Mouse (Mus musculus): Measurements from ENCODE around the gene Prkca. TPM values are rescaled to one million over a fixed set of nuclear protein-coding genes. Genes with fewer than 3 reads are reported as not detected.

Prkca gene
- total and polyA plus RNA-seq, 3 experiments, result 15.3 to 30.9 (median 19.9) TPM

DNA sequence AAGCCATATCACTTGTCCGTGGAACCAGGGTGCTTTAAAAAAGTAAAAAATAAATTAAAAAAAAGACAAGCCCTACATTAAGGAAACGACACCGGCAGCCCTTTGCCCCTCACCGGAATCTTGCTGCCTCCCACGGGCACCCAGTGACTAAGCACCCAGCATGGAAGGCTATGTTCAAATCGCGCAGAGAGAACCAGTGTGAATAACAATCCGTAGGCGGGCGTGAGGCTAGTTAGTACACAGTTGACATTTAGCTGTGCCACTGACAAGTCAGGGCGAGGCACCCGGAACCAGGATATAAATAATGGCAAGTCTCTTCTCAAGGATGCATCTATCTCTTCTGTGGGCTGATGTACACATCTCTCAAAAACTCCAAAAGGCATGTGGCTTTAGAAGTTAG is 304.7 kb downstream of the Prkca start:
- Histone ChIP-seq H3K79me2 (ENCODE audit: control insufficient read depth, insufficient read depth, low read length, poor library complexity) (no peaks in the 10 kb centered on the region), H3K27ac (ENCODE audit: control insufficient read depth, low read depth, low read length) (no peak overlapping the region), H3K36me3 (ENCODE audit: control insufficient read depth in 1 of 2, insufficient read depth in 2 of 2, low read length in 2 of 2) (no peaks in the 10 kb centered on the region), H3K27me3 (ENCODE audit: control insufficient read depth in 1 of 2, insufficient read depth in 2 of 2, low read length in 2 of 2) (no peaks in the 10 kb centered on the region), H3K9me3 (replicated peaks; ENCODE audit: insufficient read depth, low read length) (no peaks in the 10 kb centered on the region), H3K4me1 (ENCODE audit: control insufficient read depth in 1 of 2, insufficient read depth in 2 of 2, low read length in 2 of 2) (no peaks in the 10 kb centered on the region), H3K9ac (ENCODE audit: control insufficient read depth, low read depth, low read length, poor library complexity, severe bottlenecking) (no peak overlapping the region), H3K4me3 (ENCODE audit: control insufficient read depth in 1 of 2, insufficient read depth in 1 of 2, low read depth in 2 of 2, low read length in 2 of 2) (no peak overlapping the region)
- no peak for DNase-seq (ENCODE audit: low read depth, low spot score)
- TF ChIP-seq E2F4 (IDR thresholded peaks at IDR 0.05; ENCODE audit: borderline replicate concordance, low read depth, low read length) (no peak), KAT2A (conservative IDR thresholded peaks at IDR 0.05; ENCODE audit: low read depth, low read length) (no peak), SMC3 (IDR thresholded peaks at IDR 0.05; ENCODE audit: low read depth, low read length) (no peak), USF1 (IDR thresholded peaks at IDR 0.05; ENCODE audit: low read depth, low read length) (no peak), RAD21 (IDR thresholded peaks at IDR 0.05; ENCODE audit: low read depth, low read length) (no peak), NRF1 (IDR thresholded peaks at IDR 0.05; ENCODE audit: insufficient read depth, low read depth, low read length, poor library complexity, severe bottlenecking) (no peak), GATA1 (IDR thresholded peaks at IDR 0.05; ENCODE audit: low read depth, low read length) (no peak), MYB (IDR thresholded peaks at IDR 0.05; ENCODE audit: low read depth, low read length) (no peak), NELFE (IDR thresholded peaks at IDR 0.05; ENCODE audit: low read depth, low read length) (no peak), ZNF384 (IDR thresholded peaks at IDR 0.05; ENCODE audit: low read depth, low read length) (no peak), POLR2AphosphoS5 (IDR thresholded peaks at IDR 0.05; ENCODE audit: borderline replicate concordance, low read depth, low read length) (no peak), MEF2A (IDR thresholded peaks at IDR 0.05; ENCODE audit: extremely low read depth, insufficient replicate concordance, low read depth, low read length, poor library complexity, severe bottlenecking) (no peak), USF2 (IDR thresholded peaks at IDR 0.05; ENCODE audit: borderline replicate concordance in 1 of 2, insufficient read depth in 1 of 2, low read depth in 1 of 2, low read length in 2 of 2) (no peak), GABPA (IDR thresholded peaks at IDR 0.05; ENCODE audit: low read depth, low read length) (no peak), MXI1 (IDR thresholded peaks at IDR 0.05; ENCODE audit: low read depth, low read length) (no peak), MAFK (IDR thresholded peaks at IDR 0.05; ENCODE audit: borderline replicate concordance, low read depth, low read length) (no peak)

DNA sequence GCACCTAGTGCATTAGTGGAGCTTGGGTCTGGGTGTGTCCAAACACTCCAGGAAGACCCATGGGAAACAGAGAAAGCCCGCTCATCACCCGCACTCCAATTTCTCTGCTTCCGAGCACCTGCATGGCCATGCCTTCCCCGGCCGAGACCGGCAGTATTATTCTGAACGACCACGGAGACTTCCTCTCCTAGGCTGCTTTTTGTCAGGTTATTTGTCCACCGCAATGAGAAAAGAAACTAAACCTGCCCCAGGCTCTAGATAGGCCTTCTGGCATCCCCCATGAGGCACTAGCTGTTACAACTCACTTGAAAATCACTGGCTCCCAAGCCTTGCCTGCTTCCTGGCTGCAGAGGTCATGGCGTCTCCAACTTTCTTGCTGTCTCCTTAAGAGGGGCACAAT is 307.4 kb downstream of the Prkca start:
- Histone ChIP-seq H3K36me3 (ENCODE audit: control insufficient read depth in 1 of 2, insufficient read depth in 2 of 2, low read length in 2 of 2) (no peaks in the 10 kb centered on the region), H3K4me1 (ENCODE audit: control insufficient read depth in 1 of 2, insufficient read depth in 2 of 2, low read length in 2 of 2) (no peaks in the 10 kb centered on the region), H3K79me2 (ENCODE audit: control insufficient read depth, insufficient read depth, low read length, poor library complexity) (no peaks in the 10 kb centered on the region), H3K27ac (ENCODE audit: control insufficient read depth, low read depth, low read length) (no peak overlapping the region), H3K27me3 (ENCODE audit: control insufficient read depth in 1 of 2, insufficient read depth in 2 of 2, low read length in 2 of 2) (no peaks in the 10 kb centered on the region), H3K9me3 (replicated peaks; ENCODE audit: insufficient read depth, low read length) (no peaks in the 10 kb centered on the region), H3K4me3 (ENCODE audit: control insufficient read depth in 1 of 2, insufficient read depth in 1 of 2, low read depth in 2 of 2, low read length in 2 of 2) (no peak overlapping the region), H3K9ac (ENCODE audit: control insufficient read depth, low read depth, low read length, poor library complexity, severe bottlenecking) (no peak overlapping the region)
- DNase-seq (ENCODE audit: low read depth, low spot score), result no peak
- TF ChIP-seq E2F4 (IDR thresholded peaks at IDR 0.05; ENCODE audit: borderline replicate concordance, low read depth, low read length) (no peak), KAT2A (conservative IDR thresholded peaks at IDR 0.05; ENCODE audit: low read depth, low read length) (no peak), MAZ (IDR thresholded peaks at IDR 0.05; ENCODE audit: low read depth, low read length) (no peak), ETS1 (IDR thresholded peaks at IDR 0.05; ENCODE audit: low read depth, low read length) (no peak), TBP (IDR thresholded peaks at IDR 0.05; ENCODE audit: low read depth, low read length) (no peak), MAFK (IDR thresholded peaks at IDR 0.05; ENCODE audit: borderline replicate concordance, low read depth, low read length) (no peak), POLR2AphosphoS2 (IDR thresholded peaks at IDR 0.05; ENCODE audit: low read length) (no peak), MYB (IDR thresholded peaks at IDR 0.05; ENCODE audit: low read depth, low read length) (no peak), ZMIZ1 (IDR thresholded peaks at IDR 0.05; ENCODE audit: low read depth, low read length) (no peak), TAL1 (IDR thresholded peaks at IDR 0.05; ENCODE audit: low read length) (no peak), TCF12 (IDR thresholded peaks at IDR 0.05; ENCODE audit: low read depth, low read length) (no peak), ELF1 (IDR thresholded peaks at IDR 0.05; ENCODE audit: low read depth, low read length) (no peak), MAX (IDR thresholded peaks at IDR 0.05; ENCODE audit: low read length) (no peak), USF2 (IDR thresholded peaks at IDR 0.05; ENCODE audit: borderline replicate concordance in 1 of 2, insufficient read depth in 1 of 2, low read depth in 1 of 2, low read length in 2 of 2) (no peak), GABPA (IDR thresholded peaks at IDR 0.05; ENCODE audit: low read depth, low read length) (no peak), CHD1 (IDR thresholded peaks at IDR 0.05; ENCODE audit: low read depth, low read length) (no peak), ZNF384 (IDR thresholded peaks at IDR 0.05; ENCODE audit: low read depth, low read length) (no peak)

Measured in MEL (cell line).